Mouse (Mus musculus): ENCODE results near the gene Dock6.

The Dock6 gene

GRCm38 (mm10) chr9:21769558-21770183 is 82.8 kb downstream of the Dock6 start:
- peak; percentile 53 for DNase-seq

DNA sequence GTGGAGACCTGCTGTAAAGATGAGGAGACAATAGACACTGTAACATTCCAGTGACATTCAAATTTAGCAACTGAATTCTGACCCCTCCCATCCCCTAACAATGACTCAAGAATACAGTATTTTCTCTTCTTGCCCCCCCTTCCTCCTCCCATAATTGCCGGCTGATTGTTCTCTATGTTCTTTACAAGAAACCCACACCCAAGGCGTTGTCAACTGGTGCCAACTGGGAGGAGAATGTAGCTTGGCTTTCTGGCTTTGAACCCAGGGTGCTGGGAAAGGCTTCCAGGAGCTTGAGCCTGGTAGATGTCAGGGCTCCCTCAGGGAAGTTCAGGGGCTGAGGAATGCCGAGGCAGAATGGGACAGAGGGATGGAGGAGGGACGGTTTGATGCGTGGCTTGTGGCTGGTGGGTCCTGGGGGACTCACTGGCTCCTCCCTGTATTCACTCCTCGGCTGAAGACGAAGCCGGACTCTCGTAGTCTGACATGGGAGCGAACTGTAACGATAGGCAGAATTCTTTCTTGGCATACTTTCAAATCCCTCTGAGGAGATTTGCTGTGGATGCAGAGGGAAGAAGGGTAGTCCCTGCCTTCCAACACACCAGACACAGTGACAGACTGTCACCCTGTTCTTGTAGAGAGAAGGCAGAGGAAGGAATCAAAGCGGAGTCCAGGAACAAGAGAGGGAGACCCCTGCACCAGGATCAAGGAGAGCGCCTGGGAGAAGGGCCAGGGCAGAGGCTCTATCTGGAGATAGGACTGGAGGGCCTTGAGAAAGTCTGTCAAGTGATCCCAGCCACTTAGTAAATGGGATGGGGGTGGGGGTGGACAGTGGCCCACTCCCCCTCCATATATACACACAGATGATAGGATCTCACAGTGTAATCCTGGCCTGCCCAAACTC is 83.7 kb downstream of the Dock6 start:
- no peak for DNase-seq

DNA sequence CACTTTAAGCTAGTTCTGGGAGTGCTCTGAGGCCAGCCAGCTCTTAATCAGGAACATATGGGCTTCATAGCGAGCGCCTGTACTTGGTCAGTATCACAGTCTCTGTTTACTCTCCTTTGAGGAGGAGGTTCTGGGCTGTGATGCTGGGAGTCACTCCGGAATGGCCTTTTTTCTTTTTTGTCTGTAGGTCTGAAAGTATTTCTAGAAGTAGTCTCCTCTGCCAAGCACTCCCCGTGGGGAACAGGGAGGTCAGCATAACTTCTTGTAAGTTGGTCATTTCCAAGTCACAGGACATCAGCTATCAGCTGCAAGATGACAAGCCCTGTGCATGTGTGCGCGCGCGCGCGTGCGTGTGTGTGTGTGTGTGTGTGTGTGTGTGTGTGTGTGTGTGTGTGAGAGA is 84.5 kb downstream of the Dock6 start:
- no peak for DNase-seq

- DNase-seq, result peak; percentile 47
These were observed 88.1 kb downstream of the Dock6 start for GRCm38 (mm10) chr9:21764084-21764999.

GRCm38 (mm10) chr9:21762135-21762534 is 90.3 kb downstream of the Dock6 start:
- peak; percentile 48 for DNase-seq

GRCm38 (mm10) chr9:21760155-21761088 is 92.0 kb downstream of the Dock6 start, which contains the start of gene Spc24:
Gene Spc24 (minus strand): TSS chr9:21760303.
- peak; percentile 94 for DNase-seq

GRCm38 (mm10) chr9:21759718-21760117 is 92.7 kb downstream of the Dock6 start:
- DNase-seq, result no peak

DNA sequence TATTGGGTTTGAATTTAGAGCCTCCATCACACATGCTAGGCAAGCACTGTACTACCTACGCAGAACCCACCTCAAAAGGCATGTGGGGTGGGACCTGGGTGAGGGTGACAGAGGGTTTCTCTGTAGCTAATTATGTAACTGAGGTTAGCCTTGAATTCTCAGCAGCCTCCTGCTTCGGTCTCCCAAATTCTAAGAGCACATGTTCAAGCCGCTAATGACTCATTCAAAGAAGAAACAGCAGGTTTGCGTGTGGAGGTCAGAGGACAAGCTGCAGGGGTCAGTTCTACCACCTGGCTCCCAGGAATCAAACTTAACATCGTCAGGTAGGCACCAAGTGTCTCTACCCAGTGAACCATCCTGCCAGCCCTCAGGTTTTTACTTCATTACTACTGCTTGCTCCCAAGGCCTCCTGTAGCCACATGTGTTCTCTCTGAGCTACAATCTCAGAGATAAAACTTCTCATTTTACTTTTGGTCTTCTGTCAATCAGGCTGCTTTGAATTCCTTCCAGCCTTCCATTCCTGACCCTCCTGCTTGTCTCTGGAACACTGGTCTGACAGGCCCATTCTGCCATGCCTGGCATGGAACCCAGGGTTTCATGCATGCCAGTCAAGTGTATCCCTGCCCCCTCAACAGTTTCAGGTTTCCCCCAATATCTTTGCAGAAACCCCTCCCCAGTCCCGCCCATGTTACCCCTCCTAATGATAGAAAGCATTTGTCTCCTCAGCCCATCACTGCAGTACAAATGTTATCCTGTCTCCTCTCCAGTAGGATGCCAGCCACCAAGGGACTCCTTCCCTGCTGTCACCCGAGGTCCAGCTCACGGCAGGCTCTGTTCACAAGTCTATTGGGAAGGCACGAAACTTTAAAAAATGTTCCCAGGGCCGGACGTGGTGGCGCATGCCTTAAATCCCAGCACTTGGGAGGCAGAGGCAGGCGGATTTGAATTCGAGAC is 93.6 kb downstream of the Dock6 start:
- no peak for DNase-seq

GRCm38 (mm10) chr9:21754516-21755321 is 97.7 kb downstream of the Dock6 start:
- DNase-seq, result no peak

GRCm38 (mm10) chr9:21754003-21754402 is 98.4 kb downstream of the Dock6 start:
- peak; percentile 89 for DNase-seq

DNA sequence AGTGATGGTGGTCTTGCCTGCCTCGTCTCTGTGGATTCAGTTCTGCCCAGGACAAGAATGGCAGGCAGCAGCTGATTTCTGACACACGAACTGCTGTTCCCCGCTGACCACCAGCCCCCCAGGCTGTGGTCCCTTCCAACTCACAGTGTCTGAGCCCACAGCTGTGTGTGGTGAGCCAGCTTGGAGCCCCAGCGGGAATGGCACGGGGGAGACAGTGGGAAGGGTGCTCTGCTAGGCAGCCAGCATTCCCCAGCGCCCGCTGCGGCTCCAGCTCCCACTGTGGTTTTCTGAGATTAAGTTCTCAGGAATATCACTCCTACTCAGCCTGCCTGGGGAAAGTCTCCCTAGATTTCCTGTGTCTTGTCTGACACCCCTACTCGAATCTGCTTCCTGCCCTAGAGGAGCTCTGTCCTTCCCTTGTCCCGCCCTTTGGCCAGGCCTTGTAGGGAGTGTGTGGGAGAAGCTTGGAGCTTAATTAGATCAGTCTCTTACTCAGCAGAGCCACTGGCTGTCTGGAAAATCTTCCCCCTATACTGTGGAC is 100.1 kb downstream of the Dock6 start:
- DNase-seq, result peak; percentile 54

GRCm38 (mm10) chr9:21751347-21751746 is 101.1 kb downstream of the Dock6 start:
- DNase-seq, result peak; percentile 59

- DNase-seq, result no peak
These were observed 102.1 kb downstream of the Dock6 start for GRCm38 (mm10) chr9:21750370-21750769.
